Mouse (Mus musculus) neural tube, embryonic 12.5 days (tissue): ENCODE results near the gene Ndufb11. TPM values are rescaled to one million over a fixed set of nuclear protein-coding genes. Genes with fewer than 3 reads are reported as not detected.

Experiments used
- ATAC-seq: fragments of 200-750 bp; cut with Nextera tagmentation; 2 replicates; pipeline ENCODE4 v1.8.0; 2017; ENCODE audit warnings: low read depth, mild to moderate bottlenecking, moderate TSS enrichment, moderate library complexity; ENCODE audit not compliant: low FRiP score
- H3K27ac ChIP-seq: fragments of 300-500 bp; sonication (generic); 2 replicates; pipeline ENCODE4 v1.5.1; 2016
- H3K27me3 ChIP-seq: fragments of 300-500 bp; sonication (generic); replicated peaks from 2 replicates; pipeline ENCODE4 v1.6.1; 2016; ENCODE audit warnings: mild to moderate bottlenecking
- H3K36me3 ChIP-seq: fragments of 300-500 bp; sonication (generic); 2 replicates; pipeline ENCODE4 v1.6.1; 2016; ENCODE audit warnings: mild to moderate bottlenecking
- H3K4me1 ChIP-seq: fragments of 300-500 bp; sonication (generic); 2 replicates; pipeline ENCODE4 v1.6.1; 2016
- H3K4me2 ChIP-seq: fragments of 300-500 bp; sonication (generic); replicated peaks from 2 replicates; pipeline ENCODE4 v1.6.1; 2016; ENCODE audit warnings: mild to moderate bottlenecking
- H3K4me3 ChIP-seq: fragments of 300-500 bp; sonication (generic); 2 replicates; pipeline ENCODE4 v1.5.1; 2016
- H3K9ac ChIP-seq: fragments of 300-500 bp; sonication (generic); 2 replicates; pipeline ENCODE4 v1.6.1; 2016; ENCODE audit warnings: mild to moderate bottlenecking
- H3K9me3 ChIP-seq: fragments of 300-500 bp; sonication (generic); 2 replicates; pipeline ENCODE4 v1.6.1; 2016; ENCODE audit warnings: mild to moderate bottlenecking
- WGBS: fragments of 180-500 bp; shearing (Covaris S2); methylation state at CpG from one replicate; pipeline ENCODE4 v1.1.7; 2016; 5-methylcytosine and 5-hydroxymethylcytosine counted together
- polyA plus RNA-seq: library from polyadenylated mRNA; unstranded; fragments of >200 nt; fragmentation: Nextera tagmentation; extraction: Ambion mirVana; gene quantifications from 2 replicates; pipeline ENCODE4 v1.2.1, GENCODE M21; 2016

Ndufb11 gene
- polyA plus RNA-seq, 1 experiment from 2014 or later: 207 TPM

DNA sequence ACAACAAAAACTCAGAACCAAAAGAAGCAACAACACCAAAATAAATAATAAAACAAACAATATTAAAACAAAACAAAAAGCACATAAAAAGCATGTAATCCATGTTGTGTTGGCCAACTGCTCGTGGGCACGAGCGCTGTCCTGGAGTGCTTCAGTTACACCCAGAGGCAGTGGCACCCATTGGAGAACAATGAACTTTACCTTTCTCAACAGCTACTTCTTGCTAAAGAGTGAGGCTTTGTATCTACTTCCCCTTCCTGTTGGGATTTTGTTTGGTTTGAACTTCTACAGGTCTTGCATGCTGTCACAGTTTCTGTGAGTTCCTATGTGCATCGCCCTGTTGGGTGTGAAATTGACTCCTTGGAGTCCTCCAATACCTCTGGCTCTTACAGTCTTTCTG lies 8.9 kb downstream of the Ndufb11 start:
- no peak overlapping the region for H3K4me3 ChIP-seq
- WGBS: 93% methylated on average over 4 of the region's 4 CpGs
- no peak overlapping the region for H3K9ac ChIP-seq
- no peak overlapping the region for H3K27ac ChIP-seq
- no peak for ATAC-seq
- no peaks in the 10 kb centered on the region for H3K27me3 ChIP-seq
- no peak overlapping the region for H3K4me2 ChIP-seq
- no peaks in the 10 kb centered on the region for H3K36me3 ChIP-seq
- H3K4me1 ChIP-seq: no peaks in the 10 kb centered on the region
- H3K9me3 ChIP-seq: no peaks in the 10 kb centered on the region

DNA sequence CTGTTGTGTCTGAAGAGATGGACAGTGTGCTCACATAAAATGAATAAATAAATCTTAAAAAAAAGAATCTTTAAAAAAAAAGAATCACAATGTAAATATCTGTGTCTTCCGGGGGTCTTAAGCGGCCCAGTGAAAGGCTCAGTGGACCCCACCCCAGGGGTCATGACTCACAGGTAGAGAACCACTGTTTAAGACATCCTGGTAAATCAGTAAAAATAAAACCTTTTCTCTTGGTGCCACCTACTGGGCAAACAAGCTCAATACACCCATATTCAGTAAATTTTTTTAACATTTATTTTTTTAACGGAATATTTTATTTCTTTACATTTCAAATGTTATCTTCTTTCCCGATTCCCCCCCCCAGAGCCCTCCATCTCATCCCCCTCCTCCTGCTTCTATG lies 29.5 kb downstream of the Ndufb11 start:
- H3K9ac ChIP-seq: no peak overlapping the region
- no peaks in the 10 kb centered on the region for H3K36me3 ChIP-seq
- WGBS: 25% methylated on average over 4 of the region's 4 CpGs
- ATAC-seq: no peak
- H3K4me3 ChIP-seq: no peak overlapping the region
- no peaks in the 10 kb centered on the region for H3K27me3 ChIP-seq
- H3K4me1 ChIP-seq: no peaks in the 10 kb centered on the region
- H3K27ac ChIP-seq: no peak overlapping the region
- no peak overlapping the region for H3K4me2 ChIP-seq
- no peaks in the 10 kb centered on the region for H3K9me3 ChIP-seq

GRCm38 (mm10) chrX:20573927-20574326 lies 43.5 kb downstream of the Ndufb11 start:
- no peak overlapping the region for H3K9ac ChIP-seq
- no peak overlapping the region for H3K27ac ChIP-seq
- H3K4me3 ChIP-seq: no peak overlapping the region
- no peaks in the 10 kb centered on the region for H3K4me1 ChIP-seq
- no peak overlapping the region for H3K4me2 ChIP-seq
- no peaks in the 10 kb centered on the region for H3K36me3 ChIP-seq
- H3K9me3 ChIP-seq: no peaks in the 10 kb centered on the region
- no peak for ATAC-seq
- no peaks in the 10 kb centered on the region for H3K27me3 ChIP-seq
- WGBS: 93% methylated on average over 4 of the region's 4 CpGs

DNA sequence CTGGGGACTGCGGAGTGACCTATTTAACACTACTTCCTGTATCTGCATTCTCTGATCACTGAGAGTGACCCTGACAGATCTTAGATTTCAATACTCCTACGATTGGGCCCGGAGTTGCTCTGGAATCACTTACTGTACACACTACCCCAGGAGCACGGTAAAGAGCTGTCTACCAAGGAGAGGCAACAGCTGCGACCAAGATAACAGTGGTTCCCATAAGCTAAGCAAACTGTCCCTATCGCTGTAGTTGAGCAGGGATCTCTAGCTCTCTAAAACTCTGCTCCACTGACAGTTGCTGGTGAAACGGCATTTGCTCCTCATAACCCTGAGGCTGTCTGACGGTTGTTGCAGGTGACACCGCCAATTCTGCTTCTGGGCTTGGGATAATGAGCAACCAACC lies 44.7 kb downstream of the Ndufb11 start:
- 86% methylated on average over 9 of the region's 9 CpGs for WGBS
- no peaks in the 10 kb centered on the region for H3K9me3 ChIP-seq
- no peak overlapping the region for H3K4me2 ChIP-seq
- no peaks in the 10 kb centered on the region for H3K36me3 ChIP-seq
- no peaks in the 10 kb centered on the region for H3K4me1 ChIP-seq
- no peak for ATAC-seq
- no peaks in the 10 kb centered on the region for H3K27me3 ChIP-seq
- H3K9ac ChIP-seq: no peak overlapping the region
- no peak overlapping the region for H3K27ac ChIP-seq
- H3K4me3 ChIP-seq: no peak overlapping the region

- Histone ChIP-seq H3K4me1 (no peaks in the 10 kb centered on the region), H3K9ac (no peak overlapping the region), H3K36me3 (no peaks in the 10 kb centered on the region), H3K4me2 (no peak overlapping the region), H3K4me3 (no peak overlapping the region), H3K27ac (no peak overlapping the region), H3K27me3 (no peaks in the 10 kb centered on the region), H3K9me3 (no peaks in the 10 kb centered on the region)
- no peak for ATAC-seq
- 67% methylated on average over 2 of the region's 2 CpGs for WGBS
Measured at GRCm38 (mm10) chrX:20571024-20571423, 46.4 kb downstream of the Ndufb11 start.

Other genes starting within 250 kb of the Ndufb11 start
- gene Jade3, start 191.9 kb downstream of the Ndufb11 start, polyA plus RNA-seq: 8.0 and 8.3 TPM in 2 replicates
- gene Rgn, start 67.8 kb downstream of the Ndufb11 start, polyA plus RNA-seq: 0.15 and 0.17 TPM in 2 replicates
- gene Rbm10, start 116 bp downstream of the Ndufb11 start, polyA plus RNA-seq: 72.1 and 75.2 TPM in 2 replicates
- 380 and 406 TPM in 2 replicates for gene Uba1, start 40.7 kb upstream of the Ndufb11 start, polyA plus RNA-seq
- gene Cdk16, start 70.3 kb upstream of the Ndufb11 start, polyA plus RNA-seq: 160 and 180 TPM in 2 replicates
- 81.8 and 90.1 TPM in 2 replicates for gene Usp11, start 86.3 kb upstream of the Ndufb11 start, polyA plus RNA-seq
- 172 and 181 TPM in 2 replicates for gene Araf, start 180.2 kb upstream of the Ndufb11 start, polyA plus RNA-seq